Mouse (Mus musculus): ENCODE data around the gene Tmem255b.

Gene Tmem255b

GRCm38 (mm10) chr8:13434889-13435288 is at the start of gene Tmem255b:
Tmem255b (plus strand) TSS chr8:13435189.
- DNase-seq, result peak in 1 of 2 experiments; percentile 19

GRCm38 (mm10) chr8:13386366-13386765 is 48.6 kb upstream of the Tmem255b start:
- DNase-seq, result no peak

- DNase-seq, result no peak
Measured at GRCm38 (mm10) chr8:13387728-13388127, 47.3 kb upstream of the Tmem255b start.

- no peak for DNase-seq
Measured at GRCm38 (mm10) chr8:13388744-13389143, 46.2 kb upstream of the Tmem255b start.

- DNase-seq, result no peak
Measured at GRCm38 (mm10) chr8:13393869-13394268, 41.1 kb upstream of the Tmem255b start.

- DNase-seq, result no peak
Measured at GRCm38 (mm10) chr8:13396725-13397124, 38.3 kb upstream of the Tmem255b start, which contains the start of gene Atp4b. Atp4b (minus strand) TSS chr8:13396825.

- DNase-seq, result no peak
Measured at GRCm38 (mm10) chr8:13403517-13403916, 31.5 kb upstream of the Tmem255b start.

- no peak for DNase-seq
Measured at GRCm38 (mm10) chr8:13404666-13405131, 30.3 kb upstream of the Tmem255b start, which contains the start of gene Grk1. Grk1 (plus strand) TSS chr8:13405081.

- no peak for DNase-seq
Measured at GRCm38 (mm10) chr8:13406011-13406410, 29.0 kb upstream of the Tmem255b start.

GRCm38 (mm10) chr8:13411597-13411996 is 23.4 kb upstream of the Tmem255b start:
- peak; percentile 84 to 86 for DNase-seq

GRCm38 (mm10) chr8:13412891-13413558 is 22.0 kb upstream of the Tmem255b start:
- peak; percentile 83 to 85 for DNase-seq

- DNase-seq, result peak; percentile 19 to 31
Measured at GRCm38 (mm10) chr8:13413823-13414390, 21.1 kb upstream of the Tmem255b start.

GRCm38 (mm10) chr8:13415879-13416278 is 19.1 kb upstream of the Tmem255b start:
- peak; percentile 25 to 36 for DNase-seq

- DNase-seq, result no peak
Measured at GRCm38 (mm10) chr8:13419111-13419639, 15.8 kb upstream of the Tmem255b start.

- peak; percentile 25 to 29 for DNase-seq
Measured at GRCm38 (mm10) chr8:13420970-13421369, 14.0 kb upstream of the Tmem255b start.

GRCm38 (mm10) chr8:13427351-13427750 is 7.6 kb upstream of the Tmem255b start:
- no peak for DNase-seq

- no peak for DNase-seq
Measured at GRCm38 (mm10) chr8:13428156-13428555, 6.8 kb upstream of the Tmem255b start.

GRCm38 (mm10) chr8:13430412-13430811 is 4.6 kb upstream of the Tmem255b start:
- peak; percentile 63 to 75 for DNase-seq

- no peak for DNase-seq
Measured at GRCm38 (mm10) chr8:13430866-13431265, 4.1 kb upstream of the Tmem255b start.

- no peak for DNase-seq
Measured at GRCm38 (mm10) chr8:13433130-13433529, 1.9 kb upstream of the Tmem255b start.

- no peak for DNase-seq
Measured at GRCm38 (mm10) chr8:13436052-13436451, 1.1 kb downstream of the Tmem255b start.

- no peak for DNase-seq
Measured at GRCm38 (mm10) chr8:13437531-13437930, 2.5 kb downstream of the Tmem255b start.

- no peak for DNase-seq
Measured at GRCm38 (mm10) chr8:13442152-13442551, 7.2 kb downstream of the Tmem255b start.

- DNase-seq, result no peak
Measured at GRCm38 (mm10) chr8:13446456-13446855, 11.5 kb downstream of the Tmem255b start.

Measured in cerebellum, postnatal 10 days (tissue).